Mouse (Mus musculus): ENCODE measurements at regions not wholly inside any gene's neighbourhood (a gene's known extent, or its start where the extent isn't known, plus 50 kb on each side); places are given as distances from the start of the nearest gene placed in this dataset.

GRCm38 (mm10) chr15:59206636-59207035 is 317.5 kb downstream of the Gm49356 start:
- TF ChIP-seq EP300 (optimal IDR thresholded peaks at IDR 0.05) (no peak), CTCF (IDR thresholded peaks at IDR 0.05; ENCODE audit: low read depth) (no peak)
